Mouse (Mus musculus): ENCODE measurements around the gene Cald1.

The Cald1 gene

DNA sequence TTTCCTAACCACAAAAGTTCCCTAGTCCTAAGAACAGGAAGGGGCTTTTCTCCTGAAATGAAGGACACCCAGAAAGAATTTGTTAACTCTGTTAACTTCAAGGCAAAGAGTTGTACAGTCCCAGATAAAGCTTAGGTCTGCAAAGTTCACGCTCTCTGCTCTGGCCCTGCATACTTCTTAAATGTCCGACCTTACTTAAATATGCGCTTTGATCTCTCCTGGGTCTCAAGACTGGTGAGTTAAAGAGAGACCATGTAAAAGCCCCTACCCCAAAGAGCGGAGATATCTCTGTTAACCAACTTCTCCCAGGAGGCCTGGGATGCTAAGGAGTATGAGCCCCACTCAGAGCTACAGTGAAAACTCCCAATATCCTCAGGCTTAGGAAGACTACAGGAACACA, 119.4 kb downstream of the Cald1 start:
- no peak for DNase-seq (ENCODE audit: low read depth, low spot score)

DNA sequence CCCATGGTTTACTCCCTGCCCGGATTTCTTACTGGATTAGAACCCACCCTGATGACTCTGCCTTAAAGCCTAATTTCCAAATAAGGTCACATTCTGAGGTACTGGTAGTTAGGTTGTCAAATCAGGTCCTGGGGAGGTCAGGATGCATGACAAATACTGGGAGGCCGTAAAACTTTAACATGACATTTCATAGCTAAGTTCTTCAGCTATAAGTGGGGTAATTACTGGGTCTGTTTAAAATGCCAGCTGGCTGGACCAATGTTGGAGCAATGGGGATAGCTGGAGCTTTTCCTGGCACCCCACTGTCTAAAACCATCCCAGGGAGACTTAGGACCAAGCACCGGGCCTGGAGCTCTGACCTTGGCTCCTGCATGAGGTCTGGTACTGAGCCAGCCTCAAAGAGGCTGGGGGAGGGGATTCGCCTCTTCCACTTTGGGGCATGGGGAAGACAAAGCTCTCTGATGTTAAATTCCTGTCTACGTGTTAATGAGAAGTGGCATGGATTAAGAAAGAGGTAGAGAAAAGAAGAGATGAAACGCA, 120.9 kb downstream of the Cald1 start:
- DNase-seq (ENCODE audit: low read depth, low spot score), result no peak

DNA sequence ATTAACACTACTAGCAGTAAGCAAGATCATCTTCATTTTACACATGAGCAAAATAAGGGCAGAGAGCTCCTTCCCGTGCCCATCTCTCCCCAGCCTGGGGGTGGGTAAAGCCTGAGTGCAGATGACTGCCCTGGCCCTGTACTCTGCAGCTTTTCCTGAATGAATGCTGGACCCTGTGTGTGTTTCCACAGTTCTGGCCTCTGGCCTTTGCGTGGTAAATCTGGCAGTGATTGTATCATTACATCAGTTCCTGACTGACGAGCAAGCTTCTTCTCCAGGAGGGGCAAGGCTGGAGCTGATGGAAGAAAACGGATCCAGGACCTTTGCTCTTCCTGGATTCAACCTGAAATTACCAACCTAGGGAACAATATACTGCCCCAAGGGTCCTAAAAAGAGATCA, 122.1 kb downstream of the Cald1 start:
- no peak for DNase-seq (ENCODE audit: low read depth, low spot score)

DNA sequence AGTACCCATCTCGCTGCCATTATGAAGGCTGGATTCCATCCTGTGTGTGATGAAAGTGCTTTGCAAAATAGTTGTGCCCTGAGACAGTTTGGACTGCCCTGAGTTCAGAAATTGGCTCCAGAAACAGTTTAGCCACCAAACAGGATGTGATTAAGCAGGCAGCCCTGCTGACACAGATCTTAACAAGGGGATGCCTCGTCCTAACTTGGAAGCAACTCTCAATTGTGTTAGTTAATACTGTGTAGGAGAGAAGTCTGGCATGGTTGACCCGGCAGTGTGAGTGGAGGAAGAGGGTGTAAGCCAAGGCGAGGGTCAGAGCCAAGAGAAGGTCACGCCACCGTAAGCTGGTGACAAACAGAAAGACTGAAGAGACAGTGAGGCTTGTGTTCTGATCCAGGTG, 123.4 kb downstream of the Cald1 start:
- no peak for DNase-seq (ENCODE audit: low read depth, low spot score)

DNA sequence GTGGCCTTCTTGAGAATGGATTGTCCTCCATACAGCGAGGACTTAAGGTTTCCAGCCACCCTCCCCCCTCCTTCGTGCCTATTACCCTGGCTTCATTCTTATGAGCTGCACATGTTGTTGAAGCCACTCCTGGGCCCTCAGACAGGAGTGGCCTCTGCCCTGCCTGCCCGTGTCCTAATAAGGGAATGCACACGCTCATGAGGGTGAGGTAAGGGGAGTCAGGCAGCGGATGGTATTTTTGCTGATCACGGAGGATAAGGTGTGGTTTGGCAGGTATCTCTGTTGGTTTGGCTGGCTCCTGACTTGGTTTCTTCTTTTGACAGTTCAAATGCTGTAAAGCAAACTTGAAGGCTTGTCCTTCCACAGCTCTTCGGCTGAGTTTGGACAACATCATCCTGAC, 124.4 kb downstream of the Cald1 start:
- no peak for DNase-seq (ENCODE audit: low read depth, low spot score)

DNA sequence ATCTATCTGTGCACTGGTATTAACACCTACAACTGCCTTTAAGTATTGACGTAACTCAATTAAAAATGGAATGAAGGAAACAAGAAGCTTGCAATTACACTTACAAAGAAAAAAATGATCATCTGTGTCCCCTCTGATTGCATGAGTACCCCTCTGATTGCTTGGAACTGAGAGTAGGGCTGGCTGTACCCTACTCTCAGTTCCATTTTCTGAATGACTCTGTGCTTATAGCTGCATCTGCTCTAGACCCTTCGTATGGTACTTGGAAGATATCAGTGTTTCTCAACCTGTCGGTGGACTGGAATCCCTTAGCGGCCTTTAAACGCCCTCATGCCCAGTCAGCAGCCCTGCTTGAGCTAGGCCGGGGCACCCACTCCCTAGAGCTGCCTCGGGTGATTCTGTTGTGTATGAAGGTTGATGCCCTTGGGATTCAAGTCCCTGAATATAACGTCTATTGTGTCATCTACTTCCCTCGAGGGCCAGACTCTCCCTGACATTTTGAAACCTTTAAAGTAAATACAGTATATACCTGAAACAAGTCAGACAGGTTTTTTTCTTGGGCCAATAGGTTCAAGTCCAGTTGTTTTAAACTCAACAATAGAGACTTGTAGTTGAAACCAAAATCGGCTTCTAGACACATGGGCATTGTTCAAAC, 125.1 kb downstream of the Cald1 start:
- DNase-seq (ENCODE audit: low read depth, low spot score), result no peak

DNA sequence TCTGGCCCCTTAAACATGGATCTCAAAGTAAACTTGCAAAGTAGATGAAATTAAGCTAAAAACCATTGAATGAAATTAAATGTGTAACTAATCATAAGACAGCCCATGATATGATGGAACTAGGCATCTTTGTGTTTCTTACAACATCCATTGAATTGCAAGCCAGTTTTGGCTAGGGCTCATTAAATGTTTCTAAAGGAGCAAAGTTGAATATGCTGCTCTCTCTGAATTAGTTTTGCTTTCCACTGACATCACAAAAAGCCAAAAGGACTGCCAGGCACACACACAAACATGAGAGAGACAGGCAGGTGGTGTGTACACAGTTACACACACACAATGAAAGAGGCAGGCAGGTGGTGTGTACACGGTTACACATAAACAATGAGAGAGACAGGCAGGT, 127.4 kb downstream of the Cald1 start:
- DNase-seq (ENCODE audit: low read depth, low spot score), result no peak

DNA sequence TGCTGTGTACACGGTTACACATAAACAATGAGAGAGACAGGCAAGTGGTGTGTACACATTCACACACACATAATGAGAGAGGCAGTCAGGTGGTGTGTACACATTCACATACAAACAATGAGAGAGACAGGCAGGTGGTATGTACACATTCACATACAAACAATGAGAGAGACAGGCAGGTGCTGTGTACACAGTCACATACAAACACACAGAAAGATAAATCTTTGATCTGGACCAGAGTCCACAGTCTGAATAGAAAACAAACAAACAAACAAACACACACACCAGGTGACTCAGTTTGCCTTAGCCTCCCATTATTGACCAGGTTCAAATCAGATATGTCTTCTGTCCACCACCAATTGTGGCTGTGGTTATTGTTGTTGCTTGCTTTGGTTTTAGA, 127.8 kb downstream of the Cald1 start:
- no peak for DNase-seq (ENCODE audit: low read depth, low spot score)

DNA sequence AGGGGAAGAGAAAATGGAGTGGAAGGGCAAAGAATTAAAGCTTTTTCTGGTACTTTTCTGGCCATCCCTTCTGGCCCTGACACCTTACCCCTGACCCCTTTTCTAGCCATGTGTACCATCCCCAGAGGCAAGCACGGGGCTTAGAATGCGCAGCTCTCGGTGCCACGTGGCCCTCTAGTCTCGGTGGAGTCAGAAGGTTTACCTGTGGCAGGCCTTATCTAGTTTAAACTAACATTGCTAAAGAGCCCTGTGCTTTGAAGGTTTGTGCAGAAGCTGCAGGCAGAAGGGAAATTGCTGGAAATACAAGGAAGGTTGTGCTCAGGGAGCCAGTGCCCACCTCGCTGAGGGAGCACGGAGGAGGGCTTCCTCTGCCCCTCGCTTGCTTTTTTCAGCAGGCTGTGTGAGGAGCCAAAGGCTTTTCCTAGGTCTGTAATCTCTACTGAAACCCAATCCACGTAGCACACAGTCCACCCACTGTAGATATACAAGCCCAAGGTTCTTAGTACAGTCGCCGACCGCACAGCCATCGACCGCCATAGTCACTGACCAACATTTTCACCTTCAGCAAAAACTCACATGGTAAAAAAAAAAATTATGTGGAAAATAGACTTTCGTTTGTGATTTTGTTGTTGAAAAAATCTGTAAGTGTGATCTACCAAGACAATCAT, 129.2 kb downstream of the Cald1 start:
- no peak for DNase-seq (ENCODE audit: low read depth, low spot score)

DNA sequence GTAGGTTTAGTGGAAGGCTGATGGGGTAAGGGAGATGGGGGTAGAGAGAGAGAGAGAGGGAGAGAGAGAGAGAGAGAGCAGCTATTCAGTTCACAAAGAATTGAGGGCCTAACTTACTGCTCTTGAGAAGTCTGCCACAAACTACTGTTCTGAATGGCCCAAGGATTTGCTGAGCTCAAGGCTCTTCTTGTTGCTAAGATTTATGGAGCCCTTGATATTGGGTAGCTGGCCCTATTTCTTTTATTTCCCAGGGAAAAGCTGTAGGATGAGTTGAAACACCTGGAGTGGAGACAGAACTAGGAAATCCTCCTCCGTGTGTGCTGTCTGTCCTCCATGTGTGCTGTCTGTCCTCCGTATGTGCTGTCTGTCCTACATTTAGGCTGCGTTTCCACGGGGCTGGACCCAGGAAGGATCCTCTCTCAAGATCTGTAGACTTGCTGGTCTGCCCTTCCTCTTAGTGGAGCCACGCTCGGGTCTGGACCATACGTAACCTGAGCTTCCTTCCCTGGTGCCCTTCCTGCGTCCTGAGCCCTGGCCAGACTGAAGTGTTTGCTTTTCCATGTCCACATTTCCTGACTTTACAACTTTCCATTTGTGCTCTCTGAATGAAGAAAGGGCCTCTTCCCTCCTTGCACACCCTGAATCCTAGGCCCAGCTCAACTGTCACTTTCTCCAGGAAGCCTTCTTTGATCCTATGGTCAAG, 131.3 kb downstream of the Cald1 start:
- DNase-seq (ENCODE audit: low read depth, low spot score), result no peak

DNA sequence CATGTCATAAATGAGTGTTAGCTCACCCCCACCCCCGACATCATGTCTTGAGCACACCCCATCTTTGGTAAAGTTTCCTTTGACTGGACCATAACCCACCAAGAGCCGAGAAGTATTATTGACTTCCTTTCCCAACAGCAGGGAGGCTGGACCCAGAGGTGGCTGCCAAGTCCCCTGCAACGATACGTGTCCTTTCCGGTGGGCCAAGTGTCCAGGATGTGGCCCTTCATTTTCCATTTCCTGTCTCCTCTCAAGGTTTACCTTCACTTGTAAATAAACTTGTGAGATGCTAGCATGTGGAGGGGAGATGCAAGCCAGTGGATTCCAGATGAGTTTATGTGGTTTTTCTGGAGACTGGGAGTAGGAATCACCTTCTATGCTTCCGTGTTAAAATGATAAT, 132.7 kb downstream of the Cald1 start:
- DNase-seq (ENCODE audit: low read depth, low spot score), result no peak

DNA sequence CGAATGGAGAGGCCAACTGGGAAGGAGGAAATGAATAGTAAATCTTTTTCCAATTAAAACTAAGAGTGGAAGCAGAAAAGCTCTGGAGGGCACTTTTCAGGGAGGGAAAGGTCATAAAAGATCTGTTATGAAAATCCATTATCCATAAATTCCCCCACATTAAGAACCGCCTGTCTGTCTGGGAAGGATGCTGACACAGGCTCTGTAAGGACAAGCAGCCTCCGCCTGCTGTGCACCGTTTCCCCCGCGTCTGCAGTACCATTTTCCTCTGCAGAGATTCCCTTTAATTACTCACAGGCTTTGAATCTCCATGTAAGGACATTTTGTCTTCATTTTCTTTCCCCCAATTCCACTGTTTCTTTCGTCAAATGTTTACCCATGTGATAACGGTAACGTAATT, 133.2 kb downstream of the Cald1 start:
- no peak for DNase-seq (ENCODE audit: low read depth, low spot score)

DNA sequence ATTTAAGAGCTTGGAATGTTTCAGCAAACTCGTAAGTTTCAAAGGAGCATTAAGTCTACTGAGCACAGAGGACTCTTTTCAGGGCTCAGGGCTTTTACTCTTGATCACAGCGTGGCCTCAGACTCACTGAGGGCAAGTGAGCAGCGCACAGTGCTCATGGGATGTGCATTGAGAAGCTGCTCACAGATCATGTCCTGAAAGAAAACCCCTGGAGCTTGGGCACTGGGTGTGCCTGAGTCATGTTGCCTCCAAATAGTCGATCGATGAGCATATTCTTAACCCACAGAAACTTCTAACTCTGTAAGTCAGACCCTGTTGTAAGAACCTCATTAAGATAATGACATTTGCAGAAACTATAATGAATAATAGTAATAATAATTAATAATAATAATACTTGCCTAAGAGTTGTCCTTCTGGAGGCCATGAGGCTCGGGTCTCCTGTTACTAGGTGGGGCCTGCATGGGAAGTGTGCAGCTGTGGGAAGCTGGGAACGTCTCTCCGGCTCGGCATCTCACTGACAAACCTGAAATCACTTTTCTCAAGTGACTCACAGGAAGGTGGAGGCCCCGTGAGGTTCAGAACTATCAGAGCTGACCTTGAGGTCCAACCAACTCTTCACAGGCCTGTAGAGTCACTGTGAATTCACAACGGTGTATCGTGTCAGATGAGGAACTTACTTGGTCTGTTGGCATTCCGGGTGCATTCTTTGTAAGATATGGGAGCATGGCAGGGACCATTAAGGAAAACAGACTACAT, 136.8 kb downstream of the Cald1 start:
- DNase-seq (ENCODE audit: low read depth, low spot score), result no peak

DNA sequence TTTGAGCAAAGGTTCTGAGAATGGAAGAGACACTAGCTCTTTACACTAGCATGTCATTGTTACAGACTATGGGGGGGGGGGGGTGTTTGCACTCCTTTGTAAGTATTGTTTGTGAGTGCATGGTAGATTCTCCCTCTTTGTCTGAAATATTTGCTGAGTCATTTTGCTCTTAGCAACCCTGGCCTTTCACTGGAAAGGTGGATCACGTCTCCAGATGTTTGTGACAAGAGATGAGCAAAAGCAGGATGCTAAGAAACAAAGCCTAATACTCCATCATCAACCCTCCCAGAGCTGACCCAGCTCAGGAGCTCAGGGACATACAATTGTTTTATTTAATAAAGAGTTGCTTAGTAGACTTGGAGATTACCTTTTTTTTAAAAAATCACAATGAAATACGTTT, 138.6 kb downstream of the Cald1 start:
- no peak for DNase-seq (ENCODE audit: low read depth, low spot score)

DNA sequence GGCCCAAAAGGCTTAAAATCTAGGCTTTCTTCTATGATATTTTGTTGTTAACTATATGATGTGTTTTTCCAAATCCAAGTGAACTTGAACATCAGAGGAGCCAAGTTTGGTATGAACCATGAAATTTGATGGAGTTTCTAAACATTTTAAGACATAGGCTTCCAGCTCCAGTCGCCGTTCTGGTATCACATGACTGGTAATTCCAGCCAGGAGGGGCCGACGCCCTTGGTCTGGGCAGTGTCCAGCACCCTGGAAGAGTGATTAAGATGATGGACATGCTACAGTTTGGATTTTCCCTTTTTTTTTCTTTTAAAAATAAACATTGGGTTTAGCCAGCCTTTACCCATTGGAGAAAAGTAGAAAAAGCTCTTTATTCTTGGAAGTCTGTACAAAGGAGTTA, 145.6 kb downstream of the Cald1 start:
- no peak for DNase-seq (ENCODE audit: low read depth, low spot score)

DNA sequence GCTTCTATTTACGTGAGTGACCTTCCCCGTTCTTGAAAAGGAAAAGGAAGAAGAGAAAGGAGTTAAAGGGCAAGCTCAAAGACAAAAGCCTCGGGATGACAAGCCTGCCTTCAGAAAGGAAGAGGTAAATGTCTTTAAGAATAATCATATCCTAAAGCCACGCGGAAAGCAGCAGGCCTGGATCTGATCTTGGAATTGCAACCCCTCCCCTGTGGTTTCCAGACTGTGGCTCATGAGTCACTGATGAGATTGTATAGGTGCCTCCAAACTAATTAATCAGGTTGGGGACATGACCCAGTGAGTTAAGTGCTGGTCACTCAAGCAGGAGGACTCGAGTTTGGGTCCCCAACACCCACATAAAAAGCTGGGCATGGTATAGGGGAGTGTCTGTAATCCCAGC, 149.5 kb downstream of the Cald1 start:
- no peak for DNase-seq (ENCODE audit: low read depth, low spot score)

DNA sequence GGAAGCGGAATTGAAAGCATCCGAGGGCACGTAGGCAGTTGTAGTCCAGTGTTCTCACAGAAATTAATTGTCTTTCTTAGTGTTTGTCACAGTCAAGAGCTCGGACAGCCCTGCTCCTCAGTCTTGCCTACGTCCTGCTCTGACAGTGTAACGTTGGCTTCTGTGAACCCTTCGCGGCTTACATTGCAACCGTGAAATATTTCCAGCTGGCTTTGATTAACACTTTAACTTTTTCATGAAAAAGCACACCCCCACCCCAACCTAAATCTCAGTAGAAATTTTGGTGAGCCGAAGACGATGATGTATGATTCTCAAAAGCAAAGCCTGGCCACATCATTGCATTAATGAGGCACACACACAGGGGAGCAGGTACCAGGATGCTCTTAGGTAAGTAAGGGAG, 150.3 kb downstream of the Cald1 start:
- no peak for DNase-seq (ENCODE audit: low read depth, low spot score)

DNA sequence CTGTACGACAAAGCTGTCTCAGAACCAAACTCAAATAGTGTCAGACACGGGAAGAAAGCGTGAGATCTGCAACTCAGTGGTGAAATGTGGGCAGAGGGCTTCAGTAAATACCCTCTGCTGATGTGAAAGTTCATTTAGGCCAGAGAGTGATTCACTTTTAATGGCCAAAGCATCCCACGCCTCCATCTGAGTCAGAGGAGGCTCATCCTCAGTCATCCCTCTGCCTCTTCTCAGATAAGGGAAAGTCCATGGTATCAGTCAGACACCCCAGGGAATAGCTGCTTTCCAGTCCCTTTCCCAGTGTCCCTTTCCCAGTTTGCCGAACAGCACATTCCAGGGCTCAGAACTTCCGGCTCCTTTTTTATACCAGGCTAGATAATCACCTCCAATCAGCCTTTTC, 151.2 kb downstream of the Cald1 start:
- no peak for DNase-seq (ENCODE audit: low read depth, low spot score)

DNA sequence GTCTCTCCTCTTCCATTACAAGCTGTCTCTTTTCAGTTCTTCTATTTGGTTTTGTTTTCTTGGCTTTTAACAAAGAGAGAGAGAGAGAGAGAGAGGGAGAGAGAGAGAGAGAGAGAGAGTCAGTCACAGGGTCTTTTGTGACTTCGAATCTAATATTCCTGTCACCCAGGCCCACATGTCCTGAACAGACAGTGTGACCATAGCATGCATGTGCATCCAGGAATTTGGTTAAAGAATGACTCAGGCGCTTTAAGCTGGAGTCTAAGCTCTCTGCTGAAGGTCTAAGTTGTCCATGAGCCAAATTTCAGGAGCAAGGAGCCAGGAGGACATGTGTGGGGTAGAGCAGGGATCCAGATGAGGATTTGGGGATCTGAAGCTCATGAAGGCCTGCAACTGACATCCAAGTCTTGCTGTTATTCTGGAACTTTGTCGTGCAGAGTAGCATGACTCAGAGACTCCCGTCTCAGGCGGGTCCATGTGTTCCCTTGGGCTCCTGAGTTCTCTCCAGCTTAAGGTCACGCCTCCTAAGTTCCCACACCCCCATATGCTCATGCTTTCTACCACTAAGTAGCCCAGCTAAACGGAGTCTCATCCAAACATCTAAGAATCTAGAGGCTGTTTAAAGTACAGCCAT, 152.3 kb downstream of the Cald1 start:
- DNase-seq (ENCODE audit: low read depth, low spot score), result no peak

DNA sequence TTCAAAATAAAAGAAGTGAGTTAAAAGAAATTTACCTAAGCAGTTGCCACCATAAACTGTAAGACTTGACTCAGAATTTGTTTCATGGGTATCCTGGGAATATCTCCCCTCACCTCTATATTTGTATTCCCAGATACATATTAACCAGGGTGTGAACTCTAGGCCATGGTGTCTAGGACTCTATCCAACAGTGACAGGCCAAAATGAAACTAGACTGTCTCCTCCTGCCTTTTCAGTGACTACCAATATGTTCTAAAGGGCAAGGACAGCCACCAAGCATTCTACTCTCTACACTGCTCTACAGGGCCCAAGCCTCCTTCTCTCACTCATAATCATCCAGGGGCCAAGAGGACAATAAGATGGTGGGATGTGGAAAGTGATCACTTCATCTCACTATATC, 153.3 kb downstream of the Cald1 start:
- DNase-seq (ENCODE audit: low read depth, low spot score), result no peak

DNA sequence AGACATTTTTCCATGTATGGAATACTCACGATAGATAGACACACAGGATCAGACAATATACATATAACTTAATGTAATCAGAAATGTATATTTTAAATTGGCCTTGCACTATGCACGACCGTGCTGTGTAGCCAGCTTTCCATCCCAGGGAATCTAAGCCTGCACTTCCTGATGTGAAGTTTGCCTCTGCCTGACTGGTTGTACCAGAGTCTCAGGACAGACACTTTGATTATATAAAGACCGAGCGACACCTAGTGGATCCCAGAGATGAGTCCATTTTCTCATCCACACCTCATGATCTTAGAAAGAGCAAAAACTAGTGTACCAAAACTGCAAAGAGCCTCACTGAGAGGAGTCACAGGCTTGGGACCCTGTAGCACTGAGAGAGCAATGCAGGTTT, 156.1 kb downstream of the Cald1 start:
- DNase-seq (ENCODE audit: low read depth, low spot score), result peak; percentile 43

DNA sequence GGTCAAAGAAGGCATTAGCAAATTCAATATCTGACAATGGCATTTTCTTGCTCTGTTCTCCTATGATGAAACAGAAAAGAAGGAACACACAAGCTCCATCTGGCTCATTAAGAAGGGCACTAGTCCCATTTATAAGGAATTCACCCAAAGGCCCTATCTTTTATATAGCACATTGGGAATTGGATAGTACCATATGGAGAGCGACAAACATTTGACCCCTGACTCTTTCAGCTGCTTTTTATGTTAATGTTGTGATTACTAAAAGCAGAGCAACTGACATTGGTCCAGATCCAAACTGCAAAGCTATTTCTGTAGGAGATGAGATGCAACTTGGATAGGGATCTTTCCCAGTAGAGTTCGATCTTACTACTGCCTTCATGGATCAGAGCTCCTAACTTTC, 160.0 kb downstream of the Cald1 start:
- no peak for DNase-seq (ENCODE audit: low read depth, low spot score)
